Mouse (Mus musculus) right cerebral cortex, adult 2 months (tissue): Measurements from ENCODE around the gene Pfkp.

ENCODE experiments used
- DNase-seq, 2 experiments: peaks; one replicate each; pipeline ENCODE4 v3.0.0; 2021 to 2022; ENCODE audit warnings: low spot score in 2 of 2

The Pfkp gene

DNA sequence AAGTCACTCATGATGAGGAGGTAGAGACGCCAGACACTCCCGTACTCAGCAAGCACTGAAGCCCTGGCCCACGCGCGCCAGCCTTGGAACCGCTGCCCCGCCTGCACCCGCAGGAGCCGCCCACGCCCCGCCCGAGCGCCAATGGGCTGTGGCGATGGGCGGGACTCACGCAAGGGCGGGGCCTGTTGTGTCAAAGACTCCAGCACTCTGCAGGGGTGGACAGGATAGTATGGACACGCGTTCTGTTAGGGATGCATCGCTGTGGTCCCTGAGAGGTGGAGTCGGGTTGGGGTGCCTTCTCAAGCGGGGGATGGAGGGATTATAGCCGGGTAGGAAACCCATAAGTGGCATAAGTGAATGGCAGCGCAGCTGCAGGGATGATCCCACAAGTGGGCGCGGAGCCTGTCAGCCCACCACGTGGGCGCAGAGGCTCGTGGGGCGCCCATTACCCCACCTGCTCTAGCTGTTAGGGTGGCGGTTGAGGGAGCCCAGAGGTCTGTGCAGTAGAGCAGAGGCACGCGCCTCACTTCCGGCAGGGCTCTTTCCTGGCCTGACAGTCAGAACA, at the start of gene Pfkp:
Gene Pfkp (minus strand): TSS at position 109 of the 565 bp plus-strand sequence.
- peak; percentile 95 for DNase-seq

DNA sequence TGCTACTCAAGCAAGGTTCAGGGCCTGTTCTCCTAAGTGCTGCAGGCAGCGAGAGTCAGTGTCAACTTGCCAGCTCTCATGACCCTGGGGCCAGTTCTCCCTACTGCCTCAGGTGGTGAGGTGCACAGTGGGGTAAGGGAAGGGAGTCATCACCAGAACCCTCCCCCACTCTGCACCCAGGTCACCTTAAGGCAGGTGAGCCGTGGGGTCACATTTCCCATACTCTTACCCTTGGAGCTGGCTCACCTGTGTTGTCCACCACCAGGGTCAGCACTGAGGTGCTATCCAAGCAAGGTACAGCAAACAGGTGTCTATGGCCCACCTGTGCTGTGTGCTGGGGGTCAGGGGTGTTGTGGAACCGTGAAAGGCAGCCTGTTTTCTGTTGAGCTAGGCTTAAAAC, 42.0 kb upstream of the Pfkp start:
- no peak for DNase-seq

DNA sequence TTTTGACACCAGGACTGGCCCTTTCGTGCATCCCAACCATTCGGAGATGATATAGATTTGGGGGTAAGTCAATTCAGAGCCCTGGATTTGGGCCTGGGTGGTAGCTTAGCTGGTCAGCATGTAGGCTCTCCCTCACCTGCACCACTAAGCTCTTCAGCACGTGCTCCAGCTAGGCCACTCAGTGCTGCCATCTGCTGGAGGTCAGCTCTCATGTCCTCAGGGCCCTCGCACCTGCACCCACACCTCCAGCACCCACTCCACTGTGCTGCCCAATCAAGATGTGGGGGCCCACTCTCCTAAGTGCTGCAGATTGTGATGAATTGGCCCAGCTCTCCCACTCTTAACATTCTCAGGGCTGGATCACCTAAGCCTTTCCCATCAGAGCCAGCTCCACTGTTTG, 41.4 kb upstream of the Pfkp start:
- peak in 1 of 2 experiments; percentile 34 for DNase-seq

DNA sequence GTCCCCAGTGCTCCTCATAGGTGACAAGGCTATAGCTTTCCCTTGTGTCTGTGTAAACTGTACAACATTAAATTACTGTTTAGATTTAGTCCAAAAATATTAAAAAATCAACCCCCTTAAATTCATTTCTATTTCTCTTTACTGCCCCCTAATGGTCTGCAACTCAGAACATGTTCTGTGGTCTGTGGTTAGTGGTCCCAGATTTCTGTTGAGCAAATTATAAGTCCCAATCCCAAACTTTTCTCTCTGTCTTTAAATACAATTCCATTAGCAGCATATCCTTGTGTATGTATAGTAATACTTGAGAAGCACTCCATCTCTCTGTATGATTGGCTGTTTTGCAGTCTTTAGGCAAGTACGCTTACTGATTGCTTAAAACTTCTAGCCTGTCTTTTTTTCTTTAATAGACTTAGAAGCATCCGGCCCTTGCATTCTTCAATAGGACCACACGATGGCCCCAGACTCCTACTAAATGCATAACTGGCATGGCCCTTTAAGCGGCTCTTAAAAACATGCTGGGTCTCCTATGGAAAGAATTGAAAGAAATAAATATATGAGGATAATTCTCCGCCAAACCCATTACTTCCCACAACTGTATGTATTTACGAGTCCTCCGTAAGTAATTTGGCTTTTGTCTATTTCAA, 40.3 kb upstream of the Pfkp start:
- peak; percentile 72 to 75 for DNase-seq

DNA sequence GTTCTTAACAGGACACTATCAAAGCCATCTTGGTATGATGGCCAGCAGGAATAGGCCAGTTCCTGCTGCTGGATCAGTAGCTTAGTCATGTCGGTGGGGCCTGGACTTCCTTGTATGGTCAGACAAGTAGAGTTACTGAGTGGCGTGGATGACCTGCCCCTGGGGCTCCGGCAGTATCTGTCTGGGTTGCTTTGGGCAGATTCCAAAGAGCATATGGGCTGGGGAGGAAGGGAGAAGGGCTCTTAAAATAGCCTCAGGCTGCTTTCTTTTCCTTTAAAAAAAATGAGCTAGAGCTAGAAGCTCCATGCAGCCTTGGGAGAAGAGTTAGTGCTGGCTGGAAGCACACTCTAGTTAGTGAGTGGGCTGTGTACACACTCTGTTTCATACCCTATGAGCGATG, 18.3 kb upstream of the Pfkp start:
- peak; percentile 44 to 53 for DNase-seq

DNA sequence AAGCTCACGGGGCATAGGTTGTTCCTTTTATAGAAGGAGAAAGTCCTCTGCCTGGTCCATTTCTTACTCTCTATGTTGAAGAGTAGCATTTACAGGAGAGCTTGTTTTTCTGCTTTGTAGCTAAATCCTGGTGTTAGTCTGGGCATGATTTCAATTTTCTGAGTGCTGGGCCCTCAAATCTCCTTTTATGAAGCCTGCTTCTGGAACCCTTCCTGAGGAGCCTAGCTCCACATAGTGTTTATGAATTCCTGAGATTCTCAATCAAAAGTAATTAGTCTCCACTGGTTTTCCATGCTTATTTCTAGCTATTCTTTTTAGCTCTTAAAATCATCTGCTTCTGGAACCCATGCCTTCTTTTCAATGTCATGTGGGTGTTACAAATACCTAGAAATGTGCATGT, 16.9 kb upstream of the Pfkp start:
- DNase-seq = no peak

DNA sequence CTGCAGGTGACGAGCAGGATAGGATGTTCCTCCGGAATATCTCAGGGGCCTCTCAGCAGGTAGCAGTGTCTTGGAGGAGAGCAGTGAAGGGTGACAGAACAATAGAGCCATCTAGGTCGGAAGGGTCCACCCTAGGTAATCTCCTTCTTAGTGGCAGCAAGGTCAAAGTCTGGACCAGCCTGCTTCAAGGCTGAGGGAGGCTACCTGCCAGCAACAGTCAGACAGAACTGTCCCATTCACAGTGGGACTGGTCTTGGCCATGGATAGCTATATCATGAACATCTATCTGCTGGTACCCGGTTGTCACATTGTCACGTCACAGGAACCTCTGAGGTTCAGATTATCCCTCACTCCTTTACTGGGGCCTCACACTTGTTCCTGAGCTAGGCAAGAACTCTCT, 15.6 kb upstream of the Pfkp start:
- no peak for DNase-seq

DNA sequence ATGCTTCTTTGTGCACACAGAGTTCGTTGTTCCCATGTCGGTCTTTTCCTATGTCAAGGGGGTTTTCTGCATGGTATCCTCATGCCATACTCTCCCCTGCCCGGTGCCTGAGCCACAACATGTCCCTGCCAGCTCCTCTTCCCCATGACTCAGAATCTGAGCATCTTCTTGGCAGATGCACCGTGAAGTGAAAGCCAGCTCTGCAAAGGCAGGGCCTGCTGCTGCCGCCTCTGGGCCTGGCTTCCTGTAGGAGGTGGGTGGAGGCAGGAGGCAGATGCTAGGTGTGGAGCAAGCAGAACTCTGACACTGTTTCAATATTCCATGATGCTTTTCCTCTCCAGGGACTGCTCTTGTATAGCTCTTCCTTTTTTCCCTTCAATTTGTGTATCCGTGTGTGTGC, 10.7 kb upstream of the Pfkp start:
- DNase-seq = peak; percentile 76 to 83

DNA sequence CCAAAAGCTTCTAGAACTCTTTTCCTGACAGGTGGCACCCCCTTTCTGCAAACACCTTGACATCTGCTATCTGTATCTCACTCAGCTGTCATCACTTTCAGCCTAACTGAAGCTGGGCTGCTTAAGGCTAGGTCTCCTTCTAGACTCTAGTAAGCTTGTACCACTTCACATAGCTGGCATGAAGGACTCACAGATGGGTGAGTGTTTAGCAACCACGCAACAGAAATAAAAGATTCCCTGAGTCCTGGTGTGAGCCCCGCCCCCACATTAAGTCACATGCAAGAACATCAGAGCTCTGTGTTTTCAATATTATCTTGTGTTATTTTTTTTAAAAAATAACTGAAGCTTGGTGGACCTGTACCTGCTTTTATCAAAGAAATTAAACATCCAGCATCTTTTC, 8.7 kb upstream of the Pfkp start:
- DNase-seq = peak; percentile 48 to 61

DNA sequence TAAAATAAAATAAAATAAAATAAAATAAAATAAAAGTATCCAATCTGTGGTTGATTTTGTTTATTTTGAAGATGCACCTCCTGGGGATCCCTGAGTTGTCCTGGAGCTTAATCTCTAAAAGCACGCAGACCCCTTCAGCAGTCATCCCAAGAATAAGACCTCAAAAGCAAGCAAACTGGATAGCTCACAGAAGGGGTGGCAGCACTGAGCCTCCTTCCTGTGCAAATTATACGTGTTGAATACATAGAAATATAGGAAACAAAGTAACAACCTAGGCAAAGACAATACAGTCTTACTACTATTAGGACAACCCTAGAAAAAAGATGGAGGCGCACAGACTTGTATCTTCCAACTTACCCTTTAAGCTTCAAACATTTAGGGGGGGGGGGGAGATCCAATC, 965 bp upstream of the Pfkp start:
- no peak for DNase-seq

DNA sequence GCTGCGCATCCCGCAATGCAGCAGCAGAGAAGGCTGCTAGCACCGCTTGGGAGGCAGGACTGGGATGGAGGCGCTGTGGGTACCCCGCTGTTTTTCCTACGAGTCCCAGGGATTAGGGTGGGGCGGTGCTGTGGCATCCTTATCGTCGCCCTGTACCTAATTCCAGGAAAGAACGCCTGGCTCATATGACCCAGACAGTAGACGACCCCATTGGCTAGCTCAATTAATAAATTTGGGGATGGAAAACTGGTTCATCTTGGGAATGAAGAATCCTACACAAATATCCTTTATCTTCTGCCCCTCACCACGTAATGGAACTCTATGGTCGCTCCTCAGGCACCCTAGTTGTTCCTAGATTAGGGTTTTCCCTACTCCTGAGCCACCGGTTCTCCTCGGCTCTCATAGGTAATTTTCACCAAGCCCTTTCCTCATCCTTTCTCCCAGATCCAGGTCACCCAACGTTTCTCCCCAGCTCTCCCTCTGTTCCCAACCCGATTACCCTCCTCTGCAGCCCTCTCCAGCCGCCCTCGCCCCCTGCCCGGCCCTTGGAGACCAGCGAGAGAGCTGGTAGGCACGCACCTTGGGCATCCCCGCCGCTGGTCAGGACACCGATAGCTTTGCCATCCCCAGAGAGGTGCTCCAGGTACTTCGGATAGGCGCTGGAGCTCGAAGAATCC, 447 bp downstream of the Pfkp start:
- DNase-seq = peak; percentile 46 to 57

DNA sequence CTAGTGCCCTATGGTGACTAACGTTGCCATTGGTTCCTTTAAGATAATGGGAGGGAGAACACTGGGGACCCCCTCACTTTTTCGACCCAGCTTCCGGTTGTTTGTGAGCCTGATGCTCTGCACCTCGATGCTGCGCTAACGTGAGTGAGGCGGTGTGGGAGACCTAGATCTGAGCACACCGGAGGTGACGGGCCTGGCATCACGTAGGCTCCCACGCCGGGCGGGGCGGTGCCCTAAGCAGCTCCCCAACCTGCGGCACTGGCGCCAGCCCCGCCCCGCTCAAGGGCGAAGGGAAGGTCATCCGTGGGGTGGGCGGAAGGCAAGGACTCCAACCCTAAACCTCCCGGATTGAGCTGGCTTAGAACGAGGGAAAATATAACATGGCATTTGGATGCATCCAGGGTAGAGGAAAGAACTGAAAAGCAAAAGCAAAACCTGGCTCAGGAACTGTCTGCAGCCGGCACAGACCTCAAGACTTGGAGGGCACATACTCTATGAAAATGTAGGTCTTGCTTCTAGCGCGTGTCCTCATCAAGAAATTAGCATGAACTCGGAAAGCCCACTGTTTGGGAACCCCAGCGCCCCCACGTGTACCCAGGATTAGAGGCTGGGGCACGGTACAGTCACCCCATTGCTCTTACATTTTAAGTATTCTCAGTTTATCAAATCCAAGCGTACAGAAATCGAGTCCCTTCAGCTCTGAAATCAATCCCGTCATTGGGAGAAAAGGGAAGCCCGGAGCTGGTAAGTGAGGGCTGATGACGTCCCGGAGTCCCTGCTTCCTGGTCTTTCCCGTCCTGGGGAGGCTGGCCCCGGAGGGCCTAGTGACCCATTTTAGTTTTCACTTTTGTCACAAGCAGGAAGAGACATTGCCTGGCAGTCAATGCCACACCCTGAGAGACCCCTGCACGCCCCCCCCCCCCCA, 1.2 kb downstream of the Pfkp start:
- peak; percentile 53 to 70 for DNase-seq

DNA sequence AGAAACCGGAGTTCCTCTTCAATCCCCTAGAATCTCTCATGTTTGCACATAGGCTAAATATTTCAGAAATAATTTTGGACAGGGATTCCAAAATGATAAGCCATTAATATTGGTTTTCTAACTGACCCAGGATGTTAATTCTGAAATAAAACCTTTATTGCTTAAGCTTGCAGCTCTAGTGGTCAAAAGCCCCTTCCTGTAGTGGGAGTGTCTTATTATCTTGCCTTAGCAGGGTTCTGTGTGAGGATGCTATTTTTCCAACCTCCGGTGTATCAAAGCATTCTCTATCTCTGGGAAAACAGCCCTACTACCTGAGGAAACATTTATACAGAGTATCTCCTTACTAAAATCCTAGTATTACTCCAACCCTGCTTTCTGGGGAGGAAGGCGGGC, 1.9 kb downstream of the Pfkp start:
- no peak for DNase-seq

DNA sequence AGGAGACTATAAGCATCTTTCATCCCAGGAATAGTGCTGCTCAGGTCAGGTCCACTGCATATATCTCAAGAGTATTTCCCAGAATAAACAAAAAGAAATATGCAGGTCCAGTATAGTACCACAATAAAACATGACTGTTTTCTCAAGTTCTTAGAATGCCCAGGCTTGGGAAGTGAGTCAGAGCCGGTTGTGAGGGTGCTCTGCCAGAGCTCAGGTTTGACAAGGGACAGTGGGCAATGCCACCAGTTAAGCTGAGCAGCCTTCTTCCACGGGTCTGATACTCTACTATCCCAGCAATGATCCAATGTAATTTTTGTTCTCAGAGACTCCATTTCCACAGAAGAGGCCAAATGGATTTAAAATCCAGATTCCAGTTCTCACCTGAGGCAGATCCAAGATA, 2.3 kb downstream of the Pfkp start:
- DNase-seq = no peak

DNA sequence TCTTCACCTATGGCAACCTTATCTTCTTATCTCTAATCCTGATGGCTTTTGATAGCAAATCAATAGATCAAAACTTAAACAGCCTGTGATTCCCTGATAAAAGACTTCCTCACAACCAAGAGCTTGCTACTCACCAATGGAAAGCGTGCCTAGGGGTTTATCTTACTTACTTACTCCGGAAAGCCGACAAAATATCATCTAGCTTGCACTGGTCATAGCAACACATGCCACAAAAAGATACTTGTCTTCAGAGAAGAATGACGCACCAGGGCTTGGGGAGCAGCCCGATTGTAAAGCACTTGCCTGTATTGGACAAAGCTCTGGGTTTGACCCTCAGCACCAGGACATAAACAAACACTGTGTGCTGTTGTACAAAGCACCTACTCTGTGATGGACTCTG, 4.6 kb downstream of the Pfkp start:
- DNase-seq = no peak

DNA sequence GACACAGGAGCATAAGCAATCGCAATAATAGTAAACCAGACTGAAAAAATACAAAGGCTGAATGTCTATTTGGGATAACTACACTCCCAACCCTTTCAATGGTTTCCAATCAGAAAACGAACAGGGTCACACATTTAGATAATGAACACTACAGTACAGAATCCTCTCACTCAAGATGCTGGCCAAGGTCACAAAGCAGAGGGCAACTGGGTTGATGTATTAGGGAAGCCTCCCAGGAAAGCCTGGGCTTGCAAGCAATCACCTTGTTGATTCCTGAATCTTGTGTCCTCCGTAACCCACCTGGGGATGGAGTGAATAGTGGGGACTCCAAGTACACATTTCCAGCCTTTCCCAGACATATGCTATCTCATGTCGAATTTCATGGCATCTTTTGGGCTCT, 5.6 kb downstream of the Pfkp start:
- no peak for DNase-seq

DNA sequence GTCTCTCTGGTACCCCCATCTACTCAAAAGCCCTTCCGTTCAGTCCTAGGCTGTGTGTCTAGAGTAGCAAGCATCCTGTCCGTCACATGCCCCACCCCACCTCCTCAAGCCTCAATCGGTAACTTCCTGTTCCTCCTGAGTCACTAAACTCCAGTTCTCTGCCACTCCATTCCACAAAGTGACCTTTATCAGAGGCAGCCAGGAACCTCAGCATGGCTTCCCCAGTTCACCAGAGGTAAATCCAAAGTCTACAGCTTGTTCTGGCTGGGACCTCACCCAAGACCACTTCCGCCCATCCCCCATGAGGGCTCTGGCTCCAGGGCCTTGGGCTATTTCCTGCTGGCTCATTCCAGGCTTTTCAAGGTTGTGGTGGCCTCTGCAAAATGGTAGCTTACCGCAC, 6.1 kb downstream of the Pfkp start:
- no peak for DNase-seq

DNA sequence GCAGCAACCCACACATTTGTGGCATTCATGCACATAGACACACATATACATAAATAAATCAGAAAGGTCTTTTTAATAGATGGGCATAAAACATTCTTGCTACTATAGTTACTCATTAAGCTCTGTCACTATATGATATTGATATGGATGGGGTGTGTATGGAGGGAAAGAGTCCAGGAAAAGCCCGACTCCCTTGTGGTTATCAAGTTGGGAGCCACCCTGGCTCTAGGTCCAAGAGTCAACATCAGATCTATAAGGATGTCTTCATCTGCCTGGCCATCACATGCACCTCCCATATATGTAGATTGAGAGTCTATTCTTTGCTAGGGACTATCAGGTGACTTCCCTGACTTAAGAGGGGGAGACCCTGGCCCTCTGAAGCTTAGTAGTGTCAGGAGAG, 7.1 kb downstream of the Pfkp start:
- DNase-seq = no peak

DNA sequence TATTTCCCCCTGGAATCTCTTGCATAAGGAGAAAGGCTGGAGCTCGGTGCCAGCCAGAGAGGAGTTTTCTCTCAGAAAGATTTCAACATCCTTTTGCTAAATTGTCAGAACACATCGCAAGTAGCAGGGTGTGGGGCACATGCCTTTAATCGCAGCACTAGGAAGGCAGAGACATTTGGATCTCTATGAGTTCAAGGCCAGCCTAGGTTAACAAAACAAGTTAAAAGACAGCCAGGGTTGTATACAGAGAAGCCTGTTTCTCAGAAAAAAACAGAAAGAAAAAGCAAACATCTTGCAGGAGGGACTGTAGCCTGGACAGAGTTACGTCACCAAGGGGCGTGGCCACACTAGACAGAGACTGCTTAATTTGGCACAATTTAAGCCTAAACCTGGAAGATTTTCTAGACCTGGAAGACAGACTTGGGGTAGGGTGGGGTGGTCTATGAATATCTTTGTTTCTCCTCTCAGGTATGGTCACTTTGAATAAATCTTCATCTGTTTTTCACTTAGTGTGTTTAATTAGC, 9.0 kb downstream of the Pfkp start:
- DNase-seq = no peak

DNA sequence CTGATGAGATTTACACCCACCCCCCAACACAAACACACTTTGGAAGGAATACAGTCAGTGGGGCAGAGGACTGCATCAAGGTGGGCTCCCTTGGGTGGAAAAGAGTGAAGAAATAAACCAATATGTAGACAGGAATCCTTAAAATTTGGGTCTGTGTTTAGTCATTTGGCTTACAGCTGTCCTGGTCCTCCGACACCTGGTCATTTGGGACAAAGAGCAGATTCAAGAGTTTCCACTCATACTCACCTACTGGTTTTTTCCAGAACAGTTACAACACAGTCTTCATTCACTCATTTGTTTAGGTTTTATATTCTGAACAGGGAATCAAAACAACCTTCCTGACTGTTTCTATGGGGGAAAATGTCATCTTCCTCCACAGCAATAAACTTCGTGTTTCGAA, 9.6 kb downstream of the Pfkp start:
- DNase-seq = no peak

DNA sequence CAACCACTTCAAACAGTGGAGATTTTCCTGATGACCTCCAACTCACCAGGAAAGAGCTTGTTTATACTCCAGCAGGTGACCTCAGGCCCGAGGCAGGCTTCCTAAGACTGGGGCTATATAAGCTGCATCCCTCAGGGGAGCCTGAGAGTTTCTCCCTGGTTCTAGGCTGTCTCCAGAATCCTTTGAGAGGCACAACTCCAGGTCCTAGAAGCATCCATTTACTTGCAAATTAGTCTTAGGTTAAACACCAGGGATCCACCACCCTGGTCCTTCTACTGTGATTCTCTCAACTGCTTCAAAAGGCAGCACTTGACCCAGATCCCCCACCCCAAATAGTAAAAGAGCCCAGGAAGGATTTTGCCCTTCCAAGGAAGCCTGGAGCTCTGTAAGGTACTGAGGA, 10.2 kb downstream of the Pfkp start:
- DNase-seq = no peak

DNA sequence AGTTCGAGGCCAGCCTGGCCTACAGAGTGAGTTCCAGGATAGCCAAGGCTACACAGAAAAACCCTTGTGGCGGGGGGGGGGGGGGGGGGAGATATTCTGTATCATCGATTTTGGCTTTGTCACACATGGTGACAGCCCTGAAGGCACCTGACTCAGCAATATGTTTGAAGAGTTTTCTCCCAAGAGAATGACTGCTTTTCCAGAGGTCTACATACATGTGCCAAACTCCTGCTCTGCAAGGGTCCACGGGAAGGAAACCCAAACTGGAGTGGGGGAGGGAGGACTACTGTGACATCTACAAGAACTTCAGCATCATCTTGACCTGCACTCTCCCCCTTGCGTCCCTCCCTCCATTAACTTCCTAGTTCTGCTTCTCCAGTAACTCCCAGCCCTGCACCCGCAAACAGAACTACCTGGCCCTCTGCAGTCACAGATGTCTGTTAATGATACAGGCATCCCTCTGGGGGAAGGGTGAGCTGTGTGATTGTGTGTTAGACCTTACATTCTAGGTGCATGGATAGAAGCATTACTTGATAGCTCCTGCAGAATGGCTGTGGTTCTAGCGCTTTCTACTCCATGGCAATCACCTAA, 10.9 kb downstream of the Pfkp start:
- DNase-seq = no peak
